Comparison of ENCODE assay signal across 26 mouse cellular contexts in genomic region chr2:112948931-112949330, GRCm38 (mm10).
"Had no signal": no experiment of that assay in that cellular context is flagged by ENCODE, and none has a peak within 500 bp of the region (broad histone marks: within the 10 kb centered on the region; RNA-seq: fewer than 3 reads in every experiment).

No protein-coding gene starts in this region.

- H3K9ac ChIP-seq: kidney, embryonic 15.5 days; limb, embryonic 12.5 days; limb, embryonic 15.5 days; liver, embryonic 15.5 days; lung, embryonic 15.5 days; neural tube, embryonic 12.5 days; neural tube, embryonic 15.5 days had no signal

- H3K4me2 ChIP-seq: kidney, embryonic 15.5 days; limb, embryonic 12.5 days; limb, embryonic 15.5 days; liver, embryonic 11.5 days; liver, embryonic 15.5 days; lung, embryonic 15.5 days; midbrain, embryonic 11.5 days; neural tube, embryonic 12.5 days; neural tube, embryonic 15.5 days had no signal

- H3K4me3 ChIP-seq: kidney, embryonic 15.5 days; left cerebral cortex, adult 2 months; limb, embryonic 12.5 days; limb, embryonic 15.5 days; liver, embryonic 15.5 days; lung, embryonic 15.5 days; megakaryocyte, embryonic 14.5 days; neural tube, embryonic 12.5 days; neural tube, embryonic 15.5 days had no signal

- H3K36me3 ChIP-seq: kidney, embryonic 15.5 days; limb, embryonic 12.5 days; limb, embryonic 15.5 days; liver, embryonic 15.5 days; lung, embryonic 15.5 days; neural tube, embryonic 12.5 days; neural tube, embryonic 15.5 days had no signal

- H3K9me3 ChIP-seq: kidney, embryonic 15.5 days; limb, embryonic 12.5 days; limb, embryonic 15.5 days; liver, embryonic 15.5 days; lung, embryonic 15.5 days; megakaryocyte, embryonic 14.5 days; neural tube, embryonic 12.5 days; neural tube, embryonic 15.5 days had no signal

- H3K27me3 ChIP-seq: kidney, embryonic 15.5 days; limb, embryonic 12.5 days; limb, embryonic 15.5 days; liver, embryonic 15.5 days; lung, embryonic 15.5 days; megakaryocyte, embryonic 14.5 days; neural tube, embryonic 12.5 days; neural tube, embryonic 15.5 days had no signal

- H3K4me1 ChIP-seq: kidney, embryonic 15.5 days; limb, embryonic 12.5 days; limb, embryonic 15.5 days; liver, embryonic 15.5 days; lung, embryonic 15.5 days; megakaryocyte, embryonic 14.5 days; neural tube, embryonic 12.5 days; neural tube, embryonic 15.5 days had no signal

- H3K27ac ChIP-seq: kidney, embryonic 15.5 days; left cerebral cortex, adult 2 months; limb, embryonic 12.5 days; limb, embryonic 15.5 days; liver, embryonic 15.5 days; lung, embryonic 15.5 days; neural tube, embryonic 12.5 days; neural tube, embryonic 15.5 days; stomach, postnatal 0 days had no signal

- DNase-seq: kidney, adult 8-10 months; kidney, postnatal 10 days; kidney, postnatal 36 days; layer of hippocampus, adult 9-11 months; lung, adult 18-20 months; lung, postnatal 10 days; lung, postnatal 36 days; midbrain, embryonic 14.5 days; right cerebral cortex, adult 18-20 months; right cerebral cortex, postnatal 14 days; right cerebral cortex, postnatal 4 days; thymus, adult 2 months; thymus, postnatal 14 days; thymus, postnatal 4 days had no signal
